Mouse (Mus musculus) kidney, adult 2 months (tissue): ENCODE measurements at regions not wholly inside any gene's neighbourhood (a gene's known extent, or its start where the extent isn't known, plus 50 kb on each side); places are given as distances from the start of the nearest gene placed in this dataset.

Experiments
- CTCF ChIP-seq: fragments of 200-500 bp; conservative IDR thresholded peaks from 2 replicates; pipeline ENCODE4 v1.5.1; 2011; ENCODE audit warnings: low read depth, mild to moderate bottlenecking, control low read depth, low read length, moderate library complexity, mixed read lengths; ENCODE audit not compliant: insufficient read depth, insufficient read length
- POLR2A ChIP-seq: fragments of 200-500 bp; IDR thresholded peaks from one replicate; pipeline ENCODE4 v1.6.1; 2011; ENCODE audit warnings: low read depth, low read length, control low read depth

GRCm38 (mm10) chr14:62188147-62188885 is 104.1 kb upstream of the Rnaseh2b start:
- TF ChIP-seq POLR2A (no peak), CTCF (no peak)
